Mouse (Mus musculus): ENCODE measurements around the gene Prkar2b. TPM values are rescaled to one million over a fixed set of nuclear protein-coding genes. Genes with fewer than 3 reads are reported as not detected.
"Not testable (repeated sequence)": the region's sequence is repeated elsewhere in the genome, so short reads cannot be mapped to it uniquely, and the experiment has no call there.

The Prkar2b gene
- total RNA-seq, 1 experiment from 2014 or later, result 295 TPM

DNA sequence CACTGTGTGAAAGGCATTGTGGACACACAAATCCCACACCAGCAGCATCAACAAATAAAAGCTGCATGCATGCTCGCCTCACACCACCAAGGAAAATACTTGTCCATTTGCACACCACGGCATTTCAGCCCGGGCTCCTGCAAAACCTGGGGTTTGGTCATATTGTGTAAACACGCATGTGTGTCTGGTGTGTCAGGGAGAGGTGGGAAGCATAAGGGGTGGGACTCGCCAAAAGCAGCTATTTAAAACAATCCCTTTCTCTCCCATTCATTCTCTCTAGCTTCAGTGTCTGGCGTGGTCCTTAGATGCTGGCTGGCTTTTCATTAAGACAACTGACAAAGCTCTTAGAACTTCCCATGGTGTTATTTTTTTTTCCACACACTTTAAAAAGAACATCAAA lies 1.4 kb downstream of the Prkar2b start:
- DNase-seq, result no peak

DNA sequence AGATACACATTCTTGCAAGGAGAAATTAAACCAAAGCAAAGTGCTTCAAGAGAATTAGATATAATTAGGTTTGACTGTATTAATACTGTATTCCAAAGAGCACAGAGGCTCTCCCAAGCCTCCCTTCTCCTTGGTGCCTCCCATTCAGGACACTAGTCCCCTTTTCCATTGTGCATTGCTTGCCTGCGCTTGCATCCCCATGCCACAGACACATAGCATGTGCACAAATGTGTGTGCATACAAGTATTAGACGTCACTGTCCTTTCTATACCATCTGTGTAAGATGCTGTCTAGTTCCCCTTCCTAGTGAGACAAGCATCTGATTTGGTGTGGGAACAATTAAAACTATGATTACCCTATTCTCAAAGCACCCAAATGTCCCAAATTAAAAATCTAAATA lies 2.0 kb downstream of the Prkar2b start:
- no peak for DNase-seq

DNA sequence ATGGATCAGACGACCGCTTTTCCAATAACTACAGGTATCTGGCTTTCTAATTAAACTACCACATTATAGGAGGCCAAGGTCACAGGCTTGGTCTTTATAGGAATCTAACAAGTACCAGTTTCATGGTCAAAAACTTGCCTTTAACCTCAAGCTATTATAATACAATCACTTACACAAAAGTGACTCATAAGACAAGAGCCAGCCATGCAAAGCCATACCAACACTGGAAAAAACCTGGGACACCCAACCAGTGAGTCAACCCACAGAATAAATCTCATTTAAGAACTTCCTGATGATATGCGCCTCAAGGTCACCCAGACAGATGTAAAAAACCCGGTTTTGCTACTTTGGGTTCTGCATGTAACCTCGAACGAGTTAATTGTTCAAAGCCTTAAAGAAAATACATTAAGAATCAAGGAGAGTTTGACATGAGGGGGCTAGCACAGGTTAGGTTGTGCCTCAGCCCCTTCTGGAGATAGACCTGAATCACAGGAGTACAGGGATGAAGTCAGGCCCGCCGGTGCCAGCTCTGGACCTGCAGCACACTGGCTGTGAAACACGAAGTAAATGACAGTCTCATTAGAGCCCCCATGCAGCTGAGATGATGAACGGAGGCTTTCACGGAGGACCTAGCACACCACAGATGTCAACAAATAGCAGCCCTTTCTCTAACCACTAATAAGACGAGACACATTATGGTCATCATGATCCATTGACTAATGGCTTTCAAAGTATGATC lies 3.5 kb downstream of the Prkar2b start:
- no peak for DNase-seq

DNA sequence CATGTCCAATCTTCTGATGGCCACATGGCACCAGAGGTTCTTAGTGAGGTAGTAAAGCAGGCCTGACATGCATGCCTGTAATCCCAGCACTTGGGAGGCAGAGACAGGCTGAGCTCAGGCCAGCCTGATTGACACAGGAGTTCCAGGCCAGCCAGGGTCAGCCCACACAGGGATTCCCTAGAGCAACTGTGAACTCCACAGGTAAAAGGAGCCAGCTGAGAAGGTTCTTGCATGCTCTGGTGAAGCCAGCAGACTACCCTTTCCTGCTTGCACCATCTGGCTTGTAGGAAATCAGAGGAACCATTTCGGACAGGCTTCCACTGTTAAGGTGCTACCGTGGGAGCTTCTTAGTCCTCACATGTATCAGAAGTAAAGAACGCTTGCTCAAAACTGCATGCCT lies 5.3 kb downstream of the Prkar2b start:
- DNase-seq, result no peak

DNA sequence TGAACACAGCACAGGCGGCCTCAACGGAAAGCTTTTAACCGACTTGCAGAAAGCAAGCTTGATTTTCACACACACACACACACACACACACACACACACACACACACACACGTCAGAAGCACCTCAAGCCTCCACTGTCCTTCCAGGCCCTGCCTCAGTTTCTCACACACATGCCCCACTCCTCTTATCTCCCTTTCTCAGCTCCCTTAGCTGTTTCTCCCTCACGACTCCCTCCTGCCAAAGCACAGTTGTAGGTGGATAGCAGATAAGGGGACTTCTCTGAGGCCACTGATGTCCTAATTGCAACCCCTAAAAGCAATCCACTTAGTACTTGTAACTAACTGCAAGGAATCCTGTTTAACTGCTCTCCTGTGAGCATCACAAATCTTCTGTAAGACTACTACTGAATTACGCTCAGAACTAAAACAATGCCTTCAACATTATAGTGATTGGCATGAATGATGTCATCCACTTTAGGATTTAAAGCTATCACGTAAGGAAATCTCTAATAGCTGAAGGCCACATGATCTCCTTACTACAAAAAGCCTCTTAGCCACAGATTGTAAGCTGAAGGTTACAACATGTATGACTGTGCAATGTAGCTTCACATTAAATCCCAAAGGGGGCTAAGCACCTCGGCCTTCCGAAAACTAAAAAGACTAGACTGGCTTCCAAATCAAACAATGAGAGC lies 6.5 kb downstream of the Prkar2b start:
- no peak for DNase-seq

DNA sequence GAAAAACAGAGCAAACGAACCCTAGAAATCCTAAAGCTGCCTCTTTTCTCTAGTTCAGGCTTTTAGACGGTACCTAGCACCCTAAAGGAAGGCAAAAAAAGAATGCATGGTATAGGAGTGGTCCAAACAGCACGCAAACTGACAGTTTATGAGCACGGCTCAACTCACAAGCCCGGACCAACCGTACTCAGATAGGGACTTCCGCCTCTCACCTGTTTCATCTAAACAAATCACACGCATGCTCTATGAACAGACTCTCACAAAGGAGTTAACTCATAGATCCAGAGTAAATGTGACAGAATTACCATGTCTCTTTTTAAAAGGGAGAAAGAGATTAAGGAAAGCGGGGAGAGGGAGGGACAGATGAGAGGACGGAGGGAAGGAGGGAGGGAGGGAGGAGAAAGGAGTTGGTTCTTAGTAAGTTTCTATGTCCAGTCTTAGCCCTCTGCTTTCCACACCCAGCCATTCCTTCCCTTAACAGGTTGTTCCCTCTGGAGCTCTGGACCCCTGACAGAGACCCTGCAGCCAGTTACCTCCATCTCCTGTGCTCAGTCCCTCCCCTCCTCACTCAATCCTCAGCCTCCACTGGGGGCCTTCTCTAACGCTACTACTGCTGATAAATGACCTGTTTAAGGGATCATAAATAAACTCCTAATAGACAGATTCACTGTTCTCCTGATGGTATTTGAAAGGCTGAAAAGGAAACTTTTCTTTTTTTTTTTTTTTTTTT lies 7.3 kb downstream of the Prkar2b start:
- no peak for DNase-seq

DNA sequence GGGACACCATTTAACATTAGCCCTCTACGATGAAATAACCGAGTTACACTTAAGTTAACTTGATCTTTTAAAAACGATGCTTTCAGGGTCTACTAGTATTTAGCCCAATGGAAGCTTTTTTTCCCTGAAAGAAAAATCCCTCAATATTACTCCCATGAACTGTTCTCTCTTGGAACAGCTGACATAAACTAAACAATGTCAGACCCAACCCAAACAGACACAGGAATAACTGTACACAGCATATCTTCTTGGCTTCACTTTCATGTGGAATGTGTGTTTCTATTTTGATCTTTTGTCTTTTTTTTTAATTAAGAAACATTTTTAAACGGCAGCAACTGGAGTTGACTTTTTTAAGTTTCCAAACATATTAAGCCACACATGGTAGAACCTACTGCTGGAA lies 8.2 kb downstream of the Prkar2b start:
- DNase-seq, result no peak

DNA sequence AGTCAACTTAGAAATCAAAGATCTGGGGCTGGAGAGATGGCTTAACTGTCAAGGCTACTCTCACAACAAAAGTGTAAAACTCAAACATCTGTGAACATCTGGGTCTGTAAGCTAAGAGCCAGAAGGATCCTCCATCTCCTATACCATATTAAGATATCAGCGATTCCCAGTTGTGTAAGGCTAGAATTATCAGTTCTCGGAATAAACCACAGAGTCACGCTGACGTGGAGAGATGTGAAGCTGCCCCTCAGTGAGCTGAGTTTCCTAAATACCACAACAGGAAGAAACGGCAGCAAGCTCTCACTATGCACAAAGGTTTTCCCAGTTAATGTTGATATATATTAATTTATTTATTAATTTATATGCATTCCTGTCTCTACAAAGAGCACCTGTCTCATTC lies 10.9 kb downstream of the Prkar2b start:
- no peak for DNase-seq

DNA sequence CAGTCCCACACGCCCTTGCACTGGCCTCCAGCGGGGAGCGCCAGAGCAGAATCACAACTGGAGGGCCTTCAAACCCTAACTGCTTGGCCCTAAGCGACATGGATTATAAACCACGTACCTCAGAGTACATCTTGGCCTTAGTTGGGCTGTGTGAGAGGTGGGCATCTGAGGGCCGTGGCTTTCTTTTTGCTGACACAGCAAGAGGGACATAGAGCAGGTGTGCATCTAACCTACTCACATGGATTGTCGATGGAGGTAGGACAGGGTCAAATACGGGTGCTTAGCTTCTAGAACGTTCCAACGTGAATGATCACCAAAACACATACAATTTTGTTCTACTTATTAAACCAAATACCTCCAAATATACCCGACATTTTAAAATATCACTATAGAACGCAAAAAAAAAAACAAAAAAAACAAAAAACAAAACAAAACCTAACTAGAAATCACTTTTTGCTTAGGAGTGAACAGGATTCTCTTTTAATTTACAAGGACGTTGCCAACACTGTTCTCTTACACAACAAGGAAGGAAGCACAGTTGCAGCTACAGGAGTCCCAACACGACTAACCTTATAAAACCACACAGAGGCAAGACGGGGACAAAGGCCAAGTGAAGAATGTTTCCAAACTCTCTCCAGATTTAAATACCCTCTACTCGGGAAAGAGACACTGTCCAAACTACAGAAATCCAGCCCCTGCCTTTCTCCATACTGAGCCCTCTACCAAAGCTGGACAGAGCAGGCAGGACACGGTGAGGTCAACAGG lies 15.3 kb downstream of the Prkar2b start:
- DNase-seq, result no peak

DNA sequence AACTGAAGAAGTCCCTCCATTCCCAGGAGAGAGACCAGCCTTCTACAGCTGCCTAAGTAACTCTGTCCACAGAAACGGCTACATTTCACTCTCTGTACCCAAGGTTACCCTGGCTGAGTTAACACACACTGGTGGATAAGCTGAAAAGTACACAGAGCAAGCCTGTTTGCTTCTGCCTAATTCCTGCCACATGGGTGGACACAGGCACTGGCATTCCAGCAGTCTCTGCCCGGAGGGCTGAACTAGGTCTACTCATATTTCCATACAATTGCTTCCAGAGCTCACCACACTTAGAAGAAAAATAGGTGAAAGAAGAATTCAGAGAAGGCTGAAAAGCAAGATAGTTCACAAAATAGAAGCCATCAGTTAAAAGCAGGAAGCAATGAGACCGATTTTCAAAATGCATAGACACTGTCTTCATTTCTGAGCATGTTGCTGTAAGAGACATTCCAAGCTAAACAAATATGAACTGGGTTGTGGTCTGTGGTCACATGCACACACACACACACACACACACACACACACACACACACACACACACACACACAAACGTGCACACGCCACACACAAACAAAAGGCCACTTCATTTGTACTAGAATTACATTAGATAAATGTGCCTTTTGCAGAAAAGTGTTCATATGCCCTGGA lies 16.5 kb downstream of the Prkar2b start:
- DNase-seq, result no peak

DNA sequence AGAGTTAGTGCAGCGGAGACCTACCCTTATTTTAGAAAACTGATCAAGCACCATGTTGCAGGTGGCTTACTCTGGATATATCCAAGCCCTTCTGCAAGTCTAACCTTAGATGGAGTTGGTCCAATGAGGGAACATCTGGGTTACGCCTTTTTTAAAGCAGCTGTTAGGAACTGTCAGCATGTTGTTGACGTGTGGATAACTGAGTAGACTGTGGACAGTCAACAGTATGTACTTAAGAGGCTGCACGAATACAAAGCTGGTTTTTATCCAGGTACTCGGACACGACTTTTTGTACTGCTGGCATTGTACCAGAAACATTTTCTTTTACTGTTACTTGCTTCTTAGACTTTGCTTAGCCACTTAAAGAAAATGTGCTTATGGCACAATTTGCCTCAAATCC lies 27.6 kb downstream of the Prkar2b start:
- no peak for DNase-seq

DNA sequence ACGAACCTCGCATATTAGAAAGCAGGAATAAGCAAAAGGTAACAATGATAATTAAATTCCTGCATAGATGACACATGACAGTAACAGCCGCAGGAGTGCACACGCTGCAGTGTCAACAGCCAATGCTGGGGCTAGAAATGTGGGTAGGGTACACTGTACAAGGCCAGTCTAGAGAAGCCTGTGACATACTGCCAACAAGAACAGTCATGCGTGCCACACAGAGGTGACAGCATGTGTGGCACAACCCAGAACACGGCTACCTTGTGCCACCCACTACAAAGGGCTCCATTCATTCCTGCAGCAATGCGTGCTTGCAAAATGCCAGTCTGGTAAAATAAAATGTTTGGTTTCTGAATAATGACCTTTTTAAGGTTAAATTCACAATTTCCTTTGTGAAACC lies 28.2 kb downstream of the Prkar2b start:
- no peak for DNase-seq

DNA sequence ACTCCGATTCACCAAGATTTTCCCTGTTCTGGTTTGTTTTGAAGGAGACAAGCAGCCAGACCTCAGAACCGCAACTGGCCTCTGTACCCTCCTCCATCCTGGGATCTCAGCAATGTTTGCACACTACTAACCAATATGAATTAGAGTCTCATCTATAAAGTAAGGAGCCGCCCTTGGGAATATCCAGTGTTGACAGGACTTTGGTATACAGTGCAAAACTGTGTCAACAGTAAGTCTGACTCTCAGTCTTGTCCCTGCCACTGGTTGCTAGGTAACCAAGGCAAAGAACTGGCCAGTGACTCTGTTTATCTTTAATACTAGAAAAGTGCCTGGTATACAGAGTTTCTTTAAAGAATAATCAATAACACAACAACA lies 42.7 kb downstream of the Prkar2b start:
- no peak for DNase-seq

DNA sequence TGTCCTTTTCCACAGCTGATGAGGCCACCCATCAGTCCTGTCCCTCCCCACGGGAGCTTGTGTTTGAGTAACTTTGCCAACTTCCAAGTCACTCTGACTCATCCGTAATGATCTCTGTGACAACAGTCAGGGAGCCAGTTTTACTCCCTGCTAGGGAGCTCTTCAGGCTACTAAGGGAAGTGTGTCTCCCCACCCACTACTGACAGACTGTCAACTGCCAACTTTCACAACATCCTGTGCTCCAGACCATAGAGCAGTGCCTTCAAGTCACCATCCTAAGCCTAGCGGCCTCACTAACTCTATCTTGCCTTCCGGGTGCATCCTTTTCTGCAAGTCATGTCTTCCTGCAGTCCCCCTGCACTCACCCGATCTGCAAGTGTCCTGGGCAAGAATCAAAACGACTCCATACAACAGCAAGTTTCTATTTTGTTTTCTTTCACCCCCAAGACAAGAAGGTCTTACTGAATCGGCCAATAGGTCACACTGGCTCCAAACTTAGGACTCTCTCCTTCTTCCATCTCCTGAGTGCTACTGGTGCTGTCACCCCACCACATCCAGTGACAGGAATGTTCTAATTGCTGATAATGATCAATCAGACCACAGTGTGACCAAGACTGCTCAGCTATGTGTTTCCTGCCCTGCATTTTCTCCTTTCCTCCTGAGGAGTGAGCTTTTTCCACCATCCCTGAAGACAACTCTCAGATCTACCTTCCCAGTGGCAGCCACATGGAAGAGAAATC lies 43.3 kb downstream of the Prkar2b start:
- no peak for DNase-seq

DNA sequence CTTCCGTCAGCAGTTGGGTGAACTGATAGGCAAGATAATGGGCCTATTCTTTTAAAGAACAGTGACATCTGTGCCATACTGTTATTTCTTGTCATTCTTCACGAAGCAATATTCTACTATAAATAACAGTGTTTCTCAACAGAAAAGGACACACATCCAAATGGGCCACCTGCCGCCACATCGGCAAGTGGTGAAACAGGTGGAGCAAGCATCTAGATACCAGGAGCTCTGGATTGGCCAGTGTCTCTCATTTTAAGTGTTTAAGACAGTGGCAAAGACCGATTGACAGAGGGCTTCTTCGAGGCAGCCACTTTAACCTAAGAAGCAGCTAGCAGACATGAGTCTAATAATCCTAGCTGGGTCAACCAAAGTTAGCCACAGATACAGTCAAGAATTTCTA lies 44.6 kb downstream of the Prkar2b start:
- no peak for DNase-seq

DNA sequence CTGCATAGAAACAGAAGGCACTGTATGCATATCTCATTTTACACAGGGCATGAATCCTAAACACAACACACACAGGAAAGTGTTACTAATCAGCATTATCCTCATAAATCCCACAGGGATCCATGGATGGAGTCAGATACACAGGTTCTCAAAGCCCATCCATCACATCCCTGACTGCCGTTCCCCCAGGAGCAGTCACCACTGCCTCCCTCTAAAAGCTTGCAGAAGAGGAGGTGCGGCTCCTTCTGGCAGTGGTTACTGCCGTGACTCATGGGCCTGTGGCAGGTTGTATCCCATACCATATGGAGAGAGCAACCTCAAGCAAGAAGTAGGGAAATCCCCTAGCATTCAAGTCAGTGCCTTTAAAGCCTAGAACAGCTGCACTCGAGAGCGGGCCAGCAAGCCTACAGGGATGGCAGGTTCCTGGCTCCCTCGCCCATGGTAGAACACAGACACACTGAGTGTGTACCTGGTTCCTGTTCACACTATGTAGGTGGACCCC lies 45.8 kb downstream of the Prkar2b start:
- DNase-seq, result no peak

DNA sequence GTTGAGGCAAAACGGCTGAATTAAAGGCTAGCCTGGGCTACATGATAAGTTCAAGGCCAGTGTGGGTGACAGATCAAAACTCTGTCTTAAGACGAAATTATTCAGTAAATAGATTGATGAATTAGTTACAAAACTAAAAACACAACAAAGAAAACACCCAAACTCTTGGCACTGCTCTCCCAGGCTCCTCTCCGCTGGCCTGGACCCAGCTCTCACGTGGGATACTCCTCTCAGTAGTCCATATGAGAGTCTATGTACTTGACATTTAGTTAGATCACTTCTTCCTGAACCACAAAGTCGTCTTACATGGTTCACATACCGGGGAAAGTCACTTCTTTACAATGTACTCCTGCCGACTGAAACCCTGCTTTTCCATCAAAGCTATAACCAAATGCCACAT lies 46.3 kb downstream of the Prkar2b start:
- DNase-seq, result no peak

DNA sequence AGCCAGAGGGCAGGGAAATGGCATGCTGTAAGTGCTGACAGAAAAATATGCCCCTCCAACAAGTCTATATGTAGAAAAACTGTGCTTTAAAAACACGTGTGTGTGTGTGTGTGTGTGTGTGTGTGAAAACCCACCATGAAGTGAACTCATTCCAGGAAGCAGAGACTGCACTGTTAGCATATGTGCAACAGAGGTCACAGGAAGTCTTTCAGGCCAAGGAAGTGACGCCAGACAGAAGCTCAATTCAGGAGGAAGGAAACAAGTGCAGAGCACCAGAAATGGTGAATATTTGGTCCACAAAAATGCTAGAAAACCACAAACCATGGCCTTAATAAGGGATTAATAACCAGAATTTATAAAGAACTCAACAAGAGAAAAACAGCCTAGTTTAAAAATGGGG lies 48.9 kb downstream of the Prkar2b start:
- DNase-seq, result no peak

DNA sequence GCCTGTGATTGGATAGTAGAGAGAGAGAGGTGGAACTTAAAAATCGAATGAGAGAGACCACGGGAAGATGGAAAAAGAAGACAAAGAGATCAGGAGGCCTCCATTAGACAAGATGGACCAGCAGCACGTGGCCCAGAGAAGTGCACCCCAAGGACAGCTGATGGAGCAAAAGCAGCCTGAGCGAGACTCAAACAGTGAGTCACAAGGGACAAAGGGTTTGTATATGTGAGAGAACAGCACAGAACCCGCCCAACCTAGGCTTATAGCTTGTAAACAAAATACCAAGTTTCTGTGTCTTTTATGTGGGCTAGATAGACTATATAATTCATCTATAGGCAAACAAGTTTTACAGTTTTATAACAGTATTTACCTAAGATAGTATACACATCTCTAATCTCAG lies 50.0 kb downstream of the Prkar2b start:
- DNase-seq, result no peak

DNA sequence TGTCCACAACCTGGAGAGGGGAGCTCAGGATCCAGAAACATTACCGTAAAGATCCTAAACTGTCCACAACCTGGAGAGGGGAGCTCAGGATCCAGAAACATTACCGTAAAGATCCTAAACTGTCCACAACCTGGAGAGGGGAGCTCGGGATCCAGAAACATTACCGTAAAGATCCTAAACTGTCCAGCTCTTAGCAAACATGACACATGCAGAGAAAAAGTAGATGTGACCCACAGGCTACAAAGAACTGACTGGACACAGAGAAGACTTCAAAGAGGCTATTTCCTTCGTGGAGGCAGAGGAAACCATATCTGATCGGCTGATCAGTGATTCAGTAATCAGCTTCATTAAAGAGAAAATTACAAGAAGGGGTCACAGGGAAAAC lies 51.1 kb downstream of the Prkar2b start:
- DNase-seq, result not testable (repeated sequence)

DNA sequence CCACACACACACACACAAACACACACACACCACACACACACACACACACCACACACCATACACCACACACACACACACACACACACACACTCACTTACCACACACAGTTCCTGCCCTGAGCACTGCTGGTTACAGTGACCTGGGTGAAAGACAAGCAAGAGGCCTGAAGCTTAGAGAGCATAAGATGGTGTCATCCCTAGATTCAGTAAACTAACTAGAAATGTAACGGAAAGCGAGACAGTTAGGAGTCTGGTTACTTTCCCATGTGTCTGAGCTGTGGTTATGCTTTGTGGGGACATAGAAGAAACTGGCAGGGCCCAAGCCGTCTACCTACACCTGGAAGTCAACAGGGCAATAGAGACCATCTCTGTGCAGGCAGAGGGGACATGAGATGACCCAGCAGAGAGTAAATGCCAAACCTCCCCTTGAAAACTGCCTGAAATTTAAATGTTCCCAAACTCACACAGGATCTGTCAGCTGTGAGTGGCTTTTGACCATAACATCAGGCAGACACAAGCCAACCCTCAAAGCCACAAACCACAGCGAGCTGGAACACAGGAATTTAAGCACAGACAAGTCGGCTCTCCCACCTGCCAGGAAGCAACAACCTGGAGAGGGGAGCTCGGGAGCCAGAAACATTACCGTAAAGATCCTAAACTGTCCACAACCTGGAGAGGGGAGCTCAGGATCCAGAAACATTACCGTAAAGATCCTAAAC lies 51.7 kb downstream of the Prkar2b start:
- no peak for DNase-seq
